Mouse (Mus musculus): ENCODE measurements around the gene Cdc20b. TPM values are rescaled to one million over a fixed set of nuclear protein-coding genes. Genes with fewer than 3 reads are reported as not detected.

The Cdc20b gene
- total and polyA plus RNA-seq, 3 experiments: not detected

- 0 out of 4 replicates have a peak, but pooled peaks cover 0 to 1% of the 10 kb centered on the region in 2 experiments for H3K27me3 ChIP-seq (ENCODE audit: control insufficient read depth in 1 of 2, insufficient read depth in 2 of 2, low read length in 2 of 2)
- no peaks in the 10 kb centered on the region for H3K9me3 ChIP-seq (replicated peaks; ENCODE audit: insufficient read depth, low read length)
- DNase-seq (ENCODE audit: low read depth, low spot score): no peak
- no peaks in the 10 kb centered on the region for H3K4me1 ChIP-seq (ENCODE audit: control insufficient read depth in 1 of 2, insufficient read depth in 2 of 2, low read length in 2 of 2)
- no peaks in the 10 kb centered on the region for H3K36me3 ChIP-seq (ENCODE audit: control insufficient read depth in 1 of 2, insufficient read depth in 2 of 2, low read length in 2 of 2)
- no peaks in the 10 kb centered on the region for H3K79me2 ChIP-seq (ENCODE audit: control insufficient read depth, insufficient read depth, low read length, poor library complexity)
- H3K4me3 ChIP-seq (ENCODE audit: control insufficient read depth in 1 of 2, insufficient read depth in 1 of 2, low read depth in 2 of 2, low read length in 2 of 2): no peak overlapping the region
- H3K9ac ChIP-seq (ENCODE audit: control insufficient read depth, low read depth, low read length, poor library complexity, severe bottlenecking): no peak overlapping the region
- no peak overlapping the region for H3K27ac ChIP-seq (ENCODE audit: control insufficient read depth, low read depth, low read length)
- TF ChIP-seq USF2 (IDR thresholded peaks at IDR 0.05; ENCODE audit: borderline replicate concordance in 1 of 2, insufficient read depth in 1 of 2, low read depth in 1 of 2, low read length in 2 of 2) (no peak), MAX (IDR thresholded peaks at IDR 0.05; ENCODE audit: low read length) (no peak), GABPA (IDR thresholded peaks at IDR 0.05; ENCODE audit: low read depth, low read length) (no peak), UBTF (IDR thresholded peaks at IDR 0.05; ENCODE audit: borderline replicate concordance, insufficient read depth, low read depth, low read length) (no peak), RAD21 (IDR thresholded peaks at IDR 0.05; ENCODE audit: low read depth, low read length) (no peak), TAL1 (IDR thresholded peaks at IDR 0.05; ENCODE audit: low read length) (no peak), TCF12 (IDR thresholded peaks at IDR 0.05; ENCODE audit: low read depth, low read length) (no peak), POLR2AphosphoS2 (IDR thresholded peaks at IDR 0.05; ENCODE audit: low read length) (no peak), TBP (IDR thresholded peaks at IDR 0.05; ENCODE audit: low read depth, low read length) (no peak), ZNF384 (IDR thresholded peaks at IDR 0.05; ENCODE audit: low read depth, low read length) (no peak), GATA1 (IDR thresholded peaks at IDR 0.05; ENCODE audit: low read depth, low read length) (no peak), POLR2A (IDR thresholded peaks at IDR 0.05; ENCODE audit: control insufficient read depth in 1 of 2, insufficient read depth in 1 of 2, low read depth in 1 of 2, low read length in 2 of 2, poor library complexity in 1 of 2) (no peak), MXI1 (IDR thresholded peaks at IDR 0.05; ENCODE audit: low read depth, low read length) (no peak), MAFK (IDR thresholded peaks at IDR 0.05; ENCODE audit: borderline replicate concordance, low read depth, low read length) (no peak), CHD1 (IDR thresholded peaks at IDR 0.05; ENCODE audit: low read depth, low read length) (no peak), CHD2 (IDR thresholded peaks at IDR 0.05; ENCODE audit: low read length) (no peak)
Observed at GRCm38 (mm10) chr13:113061746-113062145, 26.8 kb downstream of the Cdc20b start.

- Histone ChIP-seq H3K36me3 (ENCODE audit: control insufficient read depth in 1 of 2, insufficient read depth in 2 of 2, low read length in 2 of 2) (no peaks in the 10 kb centered on the region), H3K27ac (ENCODE audit: control insufficient read depth, low read depth, low read length) (no peak overlapping the region), H3K4me1 (ENCODE audit: control insufficient read depth in 1 of 2, insufficient read depth in 2 of 2, low read length in 2 of 2) (no peaks in the 10 kb centered on the region), H3K9ac (ENCODE audit: control insufficient read depth, low read depth, low read length, poor library complexity, severe bottlenecking) (no peak overlapping the region), H3K4me3 (ENCODE audit: control insufficient read depth in 1 of 2, insufficient read depth in 1 of 2, low read depth in 2 of 2, low read length in 2 of 2) (no peak overlapping the region), H3K27me3 (ENCODE audit: control insufficient read depth in 1 of 2, insufficient read depth in 2 of 2, low read length in 2 of 2) (peaks cover 0 to 1% of the 10 kb centered on the region in 2 experiments; a peak in 2 of 4 replicates), H3K79me2 (ENCODE audit: control insufficient read depth, insufficient read depth, low read length, poor library complexity) (no peaks in the 10 kb centered on the region), H3K9me3 (replicated peaks; ENCODE audit: insufficient read depth, low read length) (no peaks in the 10 kb centered on the region)
- DNase-seq (ENCODE audit: low read depth, low spot score): no peak
- TF ChIP-seq MAX (IDR thresholded peaks at IDR 0.05; ENCODE audit: low read length): no peak
- no peak for TF ChIP-seq ZMIZ1 (IDR thresholded peaks at IDR 0.05; ENCODE audit: low read depth, low read length)
- TF ChIP-seq POLR2A (IDR thresholded peaks at IDR 0.05; ENCODE audit: control insufficient read depth in 1 of 2, insufficient read depth in 1 of 2, low read depth in 1 of 2, low read length in 2 of 2, poor library complexity in 1 of 2): no peak
- TF ChIP-seq E2F4 (IDR thresholded peaks at IDR 0.05; ENCODE audit: borderline replicate concordance, low read depth, low read length): no peak
- TF ChIP-seq MYC (IDR thresholded peaks at IDR 0.05; ENCODE audit: low read depth, low read length): no peak
- TF ChIP-seq CHD2 (IDR thresholded peaks at IDR 0.05; ENCODE audit: low read length): no peak
- TF ChIP-seq NELFE (IDR thresholded peaks at IDR 0.05; ENCODE audit: low read depth, low read length): no peak
- TF ChIP-seq SMC3 (IDR thresholded peaks at IDR 0.05; ENCODE audit: low read depth, low read length): no peak
- no peak for TF ChIP-seq MEF2A (IDR thresholded peaks at IDR 0.05; ENCODE audit: extremely low read depth, insufficient replicate concordance, low read depth, low read length, poor library complexity, severe bottlenecking)
- no peak for TF ChIP-seq MXI1 (IDR thresholded peaks at IDR 0.05; ENCODE audit: low read depth, low read length)
- TF ChIP-seq UBTF (IDR thresholded peaks at IDR 0.05; ENCODE audit: borderline replicate concordance, insufficient read depth, low read depth, low read length): no peak
- no peak for TF ChIP-seq TBP (IDR thresholded peaks at IDR 0.05; ENCODE audit: low read depth, low read length)
- TF ChIP-seq BHLHE40 (IDR thresholded peaks at IDR 0.05; ENCODE audit: borderline replicate concordance, low read depth, low read length): no peak
- TF ChIP-seq USF2 (IDR thresholded peaks at IDR 0.05; ENCODE audit: borderline replicate concordance in 1 of 2, insufficient read depth in 1 of 2, low read depth in 1 of 2, low read length in 2 of 2): no peak
- TF ChIP-seq JUND (IDR thresholded peaks at IDR 0.05; ENCODE audit: low read depth, low read length): no peak
- no peak for TF ChIP-seq TAL1 (IDR thresholded peaks at IDR 0.05; ENCODE audit: low read length)
- TF ChIP-seq ZC3H11A (IDR thresholded peaks at IDR 0.05; ENCODE audit: low read depth, low read length): no peak
- no peak for TF ChIP-seq POLR2AphosphoS5 (IDR thresholded peaks at IDR 0.05; ENCODE audit: borderline replicate concordance, low read depth, low read length)
- no peak for TF ChIP-seq RAD21 (IDR thresholded peaks at IDR 0.05; ENCODE audit: low read depth, low read length)
Observed at GRCm38 (mm10) chr13:113064542-113064941, 29.6 kb downstream of the Cdc20b start.

Measured in MEL (cell line).